Comparison of ENCODE assay signal across 19 mouse cellular contexts in the genomic region with DNA sequence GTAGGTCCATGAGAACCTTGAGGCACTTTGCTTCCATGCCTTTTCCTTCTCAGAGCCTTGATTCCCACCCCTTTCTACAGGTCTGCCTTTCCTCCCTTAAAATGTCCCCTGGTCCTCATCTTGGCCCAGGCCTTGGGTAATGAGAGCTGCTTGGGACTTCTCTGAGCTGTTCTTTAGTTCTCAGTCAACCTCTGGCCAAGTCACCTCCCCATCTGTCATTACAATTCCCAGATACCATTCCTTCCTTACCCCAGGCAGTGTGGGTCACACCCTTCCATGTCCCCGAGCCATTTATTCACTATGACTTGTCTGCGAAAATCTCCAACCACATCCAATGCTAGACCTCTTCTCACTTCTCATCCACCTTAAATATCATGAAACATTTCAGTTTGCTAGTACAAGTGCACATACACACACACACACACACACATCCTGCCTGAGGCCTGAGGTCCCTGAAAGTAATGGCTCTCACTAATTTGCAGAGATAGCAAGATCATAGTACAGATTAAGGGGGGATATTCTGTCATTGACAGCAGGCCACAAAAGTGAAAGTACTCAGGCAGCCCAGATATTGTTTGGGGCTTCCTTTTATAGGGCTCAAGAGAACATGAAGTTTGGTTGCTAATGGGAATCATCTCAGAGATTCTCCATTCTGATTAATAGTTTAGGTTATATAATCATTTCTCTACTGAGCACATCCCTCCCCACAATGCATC.
"Had no signal": no experiment of that assay in that cellular context is flagged by ENCODE, and none has a peak within 500 bp of the region (broad histone marks: within the 10 kb centered on the region; RNA-seq: fewer than 3 reads in every experiment).

No protein-coding gene starts in this region.

- H3K4me2 ChIP-seq: limb, embryonic 13.5 days; liver, embryonic 13.5 days; lung, embryonic 14.5 days; midbrain, embryonic 11.5 days had no signal

- ATAC-seq: lung, postnatal 0 days had no signal

- H3K27me3 ChIP-seq: liver, embryonic 13.5 days had no signal

- DNase-seq: kidney, adult 9 months; kidney, postnatal 14 days; kidney, postnatal 4 days; liver; liver, embryonic 13.5 days; lung, embryonic 14.5 days; midbrain, embryonic 14.5 days; right cerebral cortex, adult 18-20 months; right cerebral cortex, postnatal 14 days; right cerebral cortex, postnatal 4 days; thymus, adult 2 months; thymus, postnatal 14 days; thymus, postnatal 4 days had no signal

- H3K9ac ChIP-seq: limb, embryonic 13.5 days; liver, embryonic 13.5 days; lung, embryonic 14.5 days had no signal

- H3K36me3 ChIP-seq: limb, embryonic 10.5 days; limb, embryonic 13.5 days; liver, embryonic 13.5 days had no signal

- H3K27ac ChIP-seq: limb, embryonic 10.5 days; limb, embryonic 13.5 days; liver, embryonic 13.5 days; macrophage; stomach, postnatal 0 days had no signal

- H3K9me3 ChIP-seq: limb, embryonic 10.5 days; limb, embryonic 13.5 days; liver, embryonic 13.5 days had no signal

- H3K4me3 ChIP-seq: limb, embryonic 10.5 days; limb, embryonic 13.5 days; liver, embryonic 13.5 days had no signal
